Mouse (Mus musculus) midbrain, postnatal 0 days (tissue): Measurements from ENCODE around the gene Gbx2. TPM values are rescaled to one million over a fixed set of nuclear protein-coding genes. Genes with fewer than 3 reads are reported as not detected.

Source experiments
- ATAC-seq: fragments of 200-750 bp; cut with Nextera tagmentation; 2 replicates; pipeline ENCODE4 v1.8.0; 2017; ENCODE audit warnings: moderate number of reproducible peaks, mild to moderate bottlenecking, moderate TSS enrichment, moderate library complexity; ENCODE audit not compliant: low FRiP score
- DNase-seq: peaks from one replicate; pipeline ENCODE4 v3.0.0-alpha.2; 2015; ENCODE audit warnings: low spot score
- H3K27ac ChIP-seq: fragments of 300-500 bp; sonication (generic); 2 replicates; pipeline ENCODE4 v1.5.1; 2014; ENCODE audit warnings: low read depth, mild to moderate bottlenecking, low read length, mixed read lengths
- H3K27me3 ChIP-seq: fragments of 300-500 bp; sonication (generic); 2 replicates; pipeline ENCODE4 v1.6.1; 2014; ENCODE audit warnings: low read length, control low read depth, mixed read lengths; ENCODE audit not compliant: insufficient read depth
- H3K36me3 ChIP-seq: fragments of 300-500 bp; sonication (generic); 2 replicates; pipeline ENCODE4 v1.6.1; 2014; ENCODE audit warnings: low read length, control low read depth, mixed read lengths; ENCODE audit not compliant: insufficient read depth
- H3K4me1 ChIP-seq: fragments of 300-500 bp; sonication (generic); 2 replicates; pipeline ENCODE4 v1.6.1; 2014; ENCODE audit warnings: mild to moderate bottlenecking, control low read depth, antibody characterized with exemption, low read length, mixed read lengths; ENCODE audit not compliant: insufficient read depth
- H3K4me2 ChIP-seq: fragments of 300-500 bp; sonication (generic); 2 replicates; pipeline ENCODE4 v1.6.1; 2014; ENCODE audit warnings: low read depth, mild to moderate bottlenecking, low read length, mixed read lengths; ENCODE audit not compliant: poor library complexity, severe bottlenecking
- H3K4me3 ChIP-seq: fragments of 300-500 bp; sonication (generic); 2 replicates; pipeline ENCODE4 v1.5.1; 2014; ENCODE audit warnings: low read depth, mild to moderate bottlenecking, low read length, moderate library complexity
- H3K9ac ChIP-seq: fragments of 300-500 bp; sonication (generic); replicated peaks from 2 replicates; pipeline ENCODE4 v1.6.1; 2014; ENCODE audit warnings: mild to moderate bottlenecking, low read length, moderate library complexity, mixed read lengths; ENCODE audit not compliant: poor library complexity, severe bottlenecking
- H3K9me3 ChIP-seq: fragments of 300-500 bp; sonication (generic); 2 replicates; pipeline ENCODE4 v1.6.1; 2016; ENCODE audit warnings: low read length, control low read depth
- CTCF ChIP-seq: IDR thresholded peaks from 2 replicates; pipeline ENCODE4 v1.5.1; 2016; ENCODE audit warnings: antibody characterized with exemption, mild to moderate bottlenecking
- WGBS: fragments of 180-500 bp; shearing (Covaris S2); extraction: QIAGEN DNeasy Blood & Tissue Kit; methylation state at CpG from one replicate; pipeline ENCODE4 v1.1.7; 2014; 5-methylcytosine and 5-hydroxymethylcytosine counted together
- polyA plus RNA-seq: library from polyadenylated mRNA; unstranded; fragments of >200 nt; fragmentation: Nextera tagmentation; extraction: Ambion mirVana; gene quantifications from 2 replicates; pipeline ENCODE4 v1.2.1, GENCODE M21; 2015
- total RNA-seq: library from RNA; depleted of rRNA; stranded (reverse); fragments of >200 nt; gene quantifications from 2 replicates; pipeline ENCODE4 v1.2.3, GENCODE M21; 2014

Gene Gbx2
- total and polyA plus RNA-seq, 2 experiments from 2014 or later, result 9.9 to 22.8 TPM

DNA sequence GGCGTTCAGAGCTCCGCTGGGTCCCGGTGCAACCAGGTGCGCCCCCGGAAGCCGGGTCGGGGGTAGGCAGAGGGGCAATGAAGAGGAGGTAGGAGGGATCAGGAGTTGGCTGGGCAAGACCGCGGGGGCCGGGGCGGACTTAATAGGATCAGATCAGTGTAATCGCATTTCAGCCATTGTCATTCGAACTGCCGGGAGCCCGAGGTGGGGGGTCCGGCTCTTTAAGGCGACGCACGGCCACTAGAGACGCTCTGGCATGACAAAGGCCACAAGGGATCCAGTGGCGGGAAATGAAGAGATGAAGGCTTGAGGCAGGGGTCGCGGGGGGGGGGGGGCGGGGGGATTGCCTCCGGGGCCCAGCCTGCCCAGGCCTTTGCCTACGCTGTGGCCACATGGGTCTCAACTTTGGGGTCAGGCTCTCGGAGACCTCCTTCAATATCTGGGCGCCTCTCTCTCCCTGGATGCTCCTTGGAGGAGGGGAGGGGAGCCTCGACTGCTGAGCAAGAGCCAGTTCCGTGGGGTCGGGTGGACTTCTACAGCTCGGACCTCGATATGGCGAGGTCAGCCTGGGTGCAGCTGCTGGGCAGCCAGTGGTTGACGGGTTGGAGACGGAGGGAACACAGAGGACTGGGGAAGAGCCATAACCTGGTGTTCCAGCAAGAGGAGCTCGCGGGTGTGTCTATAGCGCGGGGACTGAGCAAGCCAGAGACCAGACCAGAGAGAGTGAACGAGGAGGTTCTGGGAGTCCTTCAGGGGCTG is 7.9 kb downstream of the Gbx2 start:
- peaks cover 85% of the 10 kb centered on the region for H3K27me3 ChIP-seq
- 0 out of 2 replicates have a peak, but pooled peaks cover 16% of the 10 kb centered on the region for H3K4me1 ChIP-seq
- under 1% methylated on average over 39 of the region's 41 CpGs for WGBS
- H3K27ac ChIP-seq, result no peak overlapping the region
- peak overlapping the region; percentile 6; the same call in 1 of the 2 replicates for H3K4me3 ChIP-seq
- no peaks in the 10 kb centered on the region for H3K36me3 ChIP-seq
- TF ChIP-seq CTCF, result 0 out of 2 replicates have a peak, but pooled peaks have one; percentile 2
- H3K9me3 ChIP-seq, result no peaks in the 10 kb centered on the region
- DNase-seq, result no peak
- peak overlapping the region; percentile 25 for H3K4me2 ChIP-seq
- ATAC-seq, result no peak; the same call in 1 of the 2 replicates
- no peak overlapping the region for H3K9ac ChIP-seq

DNA sequence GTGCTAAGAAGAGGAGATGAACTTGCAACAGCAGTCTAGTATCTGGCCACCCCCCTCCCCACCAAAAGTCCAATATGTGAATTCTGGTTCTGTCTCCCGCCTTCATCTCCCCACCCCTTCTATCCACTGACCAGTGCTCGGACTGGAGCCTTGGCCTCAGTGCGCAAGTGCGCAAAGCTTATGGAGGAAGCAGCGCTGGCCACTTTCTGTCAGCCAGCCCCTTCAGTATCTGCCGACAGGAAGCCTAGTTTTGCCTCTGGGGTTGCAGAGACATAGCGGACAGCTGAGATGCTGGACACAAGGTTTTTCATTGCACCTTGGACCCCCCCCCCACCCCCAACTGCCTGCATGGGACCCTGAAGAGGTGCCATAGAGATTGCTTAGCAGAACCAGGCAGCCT is 8.7 kb downstream of the Gbx2 start:
- Histone ChIP-seq H3K4me3 (no peak overlapping the region), H3K9me3 (no peaks in the 10 kb centered on the region), H3K27me3 (peaks cover 85% of the 10 kb centered on the region), H3K9ac (no peak overlapping the region), H3K4me2 (peak overlapping the region; percentile 25; the same call in 1 of the 2 replicates), H3K4me1 (0 out of 2 replicates have a peak, but pooled peaks cover 16% of the 10 kb centered on the region), H3K27ac (no peak overlapping the region), H3K36me3 (no peaks in the 10 kb centered on the region)
- ATAC-seq (no peak), DNase-seq (no peak)
- TF ChIP-seq CTCF, result no peak
- 0% methylated on average over 7 of the region's 7 CpGs for WGBS

- peak; percentile 51 for TF ChIP-seq CTCF
- DNase-seq (no peak), ATAC-seq (no peak)
- Histone ChIP-seq H3K4me3 (no peak overlapping the region), H3K4me2 (no peak overlapping the region), H3K36me3 (no peaks in the 10 kb centered on the region), H3K9ac (no peak overlapping the region), H3K9me3 (no peaks in the 10 kb centered on the region), H3K4me1 (0 out of 2 replicates have a peak, but pooled peaks cover 16% of the 10 kb centered on the region), H3K27me3 (peaks cover 87% of the 10 kb centered on the region), H3K27ac (no peak overlapping the region)
- 3% methylated on average over 10 of the region's 10 CpGs for WGBS
These were observed 9.2 kb downstream of the Gbx2 start for GRCm38 (mm10) chr1:89921806-89922205.

DNA sequence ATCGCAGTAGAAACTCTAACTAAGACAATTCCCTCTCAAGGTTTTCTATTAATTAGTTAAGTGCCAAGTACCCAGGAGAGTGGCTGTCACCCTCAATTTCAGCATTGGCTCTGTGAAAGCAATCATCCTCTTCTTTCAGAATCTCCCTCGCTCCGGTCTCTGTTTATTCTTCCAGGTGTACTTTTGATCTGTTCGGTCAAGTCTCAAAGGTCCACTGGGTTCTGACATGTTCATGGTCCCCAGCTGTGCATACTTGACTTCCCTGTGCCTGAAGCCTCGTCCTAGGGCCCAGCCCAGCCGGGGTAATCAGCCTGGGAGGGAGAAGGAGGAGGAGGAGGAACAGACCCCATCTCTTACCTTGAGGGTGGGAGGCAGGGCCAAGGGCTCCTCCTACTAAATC is 11.8 kb downstream of the Gbx2 start:
- DNase-seq (no peak), ATAC-seq (no peak)
- H3K9ac ChIP-seq, result no peak overlapping the region
- H3K36me3 ChIP-seq, result no peaks in the 10 kb centered on the region
- no peak for TF ChIP-seq CTCF
- H3K27me3 ChIP-seq, result peaks cover 68% of the 10 kb centered on the region
- H3K4me1 ChIP-seq, result 0 out of 2 replicates have a peak, but pooled peaks cover 16% of the 10 kb centered on the region
- no peak overlapping the region for H3K27ac ChIP-seq
- H3K4me2 ChIP-seq, result no peak overlapping the region
- 77% methylated on average over 6 of the region's 6 CpGs for WGBS
- H3K9me3 ChIP-seq, result no peaks in the 10 kb centered on the region
- no peak overlapping the region for H3K4me3 ChIP-seq

DNA sequence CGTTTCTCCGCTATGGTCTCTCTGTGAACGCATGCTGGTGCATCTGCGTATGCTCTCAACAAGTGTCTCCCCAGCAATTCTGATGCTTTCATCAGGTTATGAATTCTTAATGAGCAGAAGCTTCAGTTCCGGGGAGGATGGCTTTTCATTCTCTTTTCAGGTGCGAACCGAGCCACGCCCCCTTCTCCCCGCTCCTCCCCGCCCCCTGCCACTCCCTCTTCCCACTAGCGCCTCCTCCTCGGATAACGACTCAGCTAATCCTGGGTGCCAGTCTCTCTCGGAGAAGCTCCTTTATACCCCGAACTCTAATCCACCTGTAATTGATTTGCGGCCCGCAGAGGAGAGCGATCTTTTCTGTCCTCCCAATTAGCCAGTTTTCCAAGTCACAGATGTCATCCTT is 12.9 kb downstream of the Gbx2 start:
- ATAC-seq (no peak), DNase-seq (no peak)
- Histone ChIP-seq H3K36me3 (no peaks in the 10 kb centered on the region), H3K4me2 (no peak overlapping the region), H3K9me3 (no peaks in the 10 kb centered on the region), H3K4me3 (no peak overlapping the region), H3K4me1 (0 out of 2 replicates have a peak, but pooled peaks cover 11% of the 10 kb centered on the region), H3K27ac (no peak overlapping the region), H3K27me3 (peaks cover 57% of the 10 kb centered on the region), H3K9ac (no peak overlapping the region)
- WGBS, result 19% methylated on average over 18 of the region's 18 CpGs
- TF ChIP-seq CTCF, result no peak

DNA sequence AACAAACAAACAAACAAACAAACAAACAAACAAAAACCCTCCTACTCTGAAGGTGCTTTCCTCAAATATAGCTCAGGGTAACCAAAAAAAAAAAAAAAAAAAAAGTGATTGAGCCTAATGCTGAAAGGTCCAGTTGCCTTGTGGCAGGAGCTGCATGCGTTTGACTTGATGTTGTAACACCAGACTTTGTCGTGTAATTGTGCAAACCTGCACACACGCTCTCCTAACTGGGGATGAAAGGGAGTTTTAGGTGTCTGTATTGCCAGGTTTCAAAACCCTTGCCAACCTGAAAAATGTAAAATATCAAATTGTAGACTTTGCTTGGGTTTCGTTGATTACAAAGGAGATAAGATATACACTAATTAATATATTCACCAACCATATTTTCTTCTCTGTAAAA is 17.4 kb downstream of the Gbx2 start:
- H3K27ac ChIP-seq, result no peak overlapping the region
- no peak overlapping the region for H3K4me3 ChIP-seq
- 73% methylated on average over 4 of the region's 4 CpGs for WGBS
- no peak for ATAC-seq
- DNase-seq, result no peak
- TF ChIP-seq CTCF, result no peak
- H3K4me1 ChIP-seq, result no peaks in the 10 kb centered on the region
- no peaks in the 10 kb centered on the region for H3K9me3 ChIP-seq
- H3K27me3 ChIP-seq, result peaks cover 23% of the 10 kb centered on the region
- no peaks in the 10 kb centered on the region for H3K36me3 ChIP-seq
- no peak overlapping the region for H3K4me2 ChIP-seq
- H3K9ac ChIP-seq, result no peak overlapping the region
